Comparison of ENCODE assay signal across 27 mouse cellular contexts in the genomic region with DNA sequence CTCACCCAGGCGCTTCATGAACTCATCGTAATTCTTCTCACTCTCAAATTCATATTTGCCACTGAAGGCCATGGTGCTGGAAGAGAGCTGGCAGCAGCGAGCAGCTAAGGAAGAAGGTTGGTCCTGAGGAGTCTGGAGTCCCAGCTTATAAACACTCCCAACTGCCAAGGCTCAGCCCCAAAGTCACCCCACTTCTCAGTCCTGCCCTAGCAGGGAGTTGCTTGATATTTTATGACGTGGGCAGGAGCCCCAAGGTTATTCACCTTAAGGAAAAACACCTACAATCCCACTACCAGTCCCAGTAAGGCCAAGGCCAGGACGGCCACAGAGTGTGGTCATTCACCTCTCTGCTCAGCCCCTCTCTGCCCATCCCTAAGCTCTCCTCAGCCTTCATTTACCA. TPM values are rescaled to one million over a fixed set of nuclear protein-coding genes. Genes with fewer than 3 reads are reported as not detected.
DNase-seq lines count a peak whose midpoint lies in the region; ATAC-seq lines count a peak whose summit lies in the region.
"Had no signal": no experiment of that assay in that cellular context is flagged by ENCODE, and none has a peak within 500 bp of the region (broad histone marks: within the 10 kb centered on the region; RNA-seq: fewer than 3 reads in every experiment).

Gene Fabp6, minus strand, starts transcription at position 101 of the 400 bp plus-strand sequence.

- H3K4me1 ChIP-seq in heart, embryonic 16.5 days (ENCODE audit: control insufficient read depth, insufficient read depth, low read length) = no peaks in the 10 kb centered on the region
- H3K4me1 ChIP-seq in midbrain, embryonic 11.5 days (ENCODE audit: control insufficient read depth, insufficient read depth, low read length) = no peaks in the 10 kb centered on the region
- H3K4me1 ChIP-seq in midbrain, embryonic 10.5 days = no peaks in the 10 kb centered on the region
- H3K4me1 ChIP-seq: embryonic facial prominence, embryonic 10.5 days; embryonic facial prominence, embryonic 12.5 days; forebrain, embryonic 13.5 days; forebrain, embryonic 15.5 days had no signal

- 87% methylated on average over 5 of the region's 5 CpGs for WGBS in heart, embryonic 16.5 days
- 83% methylated on average over 5 of the region's 5 CpGs for WGBS in midbrain, embryonic 11.5 days
- 89% methylated on average over 5 of the region's 5 CpGs for WGBS in midbrain, embryonic 10.5 days

- no peak for ATAC-seq in heart, embryonic 16.5 days (replicated peaks; ENCODE audit: extremely low read depth, insufficient read depth, low FRiP score)
- no peak for ATAC-seq in midbrain, embryonic 11.5 days (ENCODE audit: low FRiP score)
- ATAC-seq: activated CD4-positive, CD25-positive, alpha-beta regulatory T cell, adult 4 months; CD4-positive, CD25-positive, alpha-beta regulatory T cell, adult 4 months; forebrain, embryonic 13.5 days; forebrain, embryonic 15.5 days; Patski had no signal

- no peaks in the 10 kb centered on the region for H3K9me3 ChIP-seq in heart, embryonic 16.5 days (replicated peaks; ENCODE audit: control insufficient read depth, low read length)
- H3K9me3 ChIP-seq in midbrain, embryonic 11.5 days (ENCODE audit: control insufficient read depth, low read length) = no peaks in the 10 kb centered on the region
- H3K9me3 ChIP-seq in midbrain, embryonic 10.5 days (replicated peaks) = no peaks in the 10 kb centered on the region
- H3K9me3 ChIP-seq: embryonic facial prominence, embryonic 10.5 days; embryonic facial prominence, embryonic 12.5 days; forebrain, embryonic 13.5 days; forebrain, embryonic 15.5 days; G1E had no signal

- H3K27ac ChIP-seq in heart, embryonic 16.5 days (ENCODE audit: low read length) = no peak within 1 kb of the TSS
- no peak within 1 kb of the TSS for H3K27ac ChIP-seq in midbrain, embryonic 11.5 days (ENCODE audit: low read depth, low read length)
- H3K27ac ChIP-seq in midbrain, embryonic 10.5 days (replicated peaks) = no peak within 1 kb of the TSS
- H3K27ac ChIP-seq: embryonic facial prominence, embryonic 10.5 days; embryonic facial prominence, embryonic 12.5 days; forebrain, embryonic 13.5 days; forebrain, embryonic 15.5 days had no signal

- no peaks in the 10 kb centered on the region for H3K36me3 ChIP-seq in heart, embryonic 16.5 days (ENCODE audit: control insufficient read depth, insufficient read depth)
- no peaks in the 10 kb centered on the region for H3K36me3 ChIP-seq in midbrain, embryonic 11.5 days (ENCODE audit: control insufficient read depth, insufficient read depth, low read length)
- H3K36me3 ChIP-seq in midbrain, embryonic 10.5 days = no peaks in the 10 kb centered on the region
- H3K36me3 ChIP-seq: embryonic facial prominence, embryonic 10.5 days; embryonic facial prominence, embryonic 12.5 days; forebrain, embryonic 15.5 days; G1E had no signal

- H3K9ac ChIP-seq in heart, embryonic 16.5 days (ENCODE audit: low read length) = no peak within 1 kb of the TSS
- H3K9ac ChIP-seq in midbrain, embryonic 11.5 days (ENCODE audit: low read length) = no peak within 1 kb of the TSS
- H3K9ac ChIP-seq: embryonic facial prominence, embryonic 12.5 days; forebrain, embryonic 13.5 days; forebrain, embryonic 15.5 days had no signal

- H3K27me3 ChIP-seq in heart, embryonic 16.5 days (ENCODE audit: control insufficient read depth, insufficient read depth, low read length) = no peaks in the 10 kb centered on the region
- no peaks in the 10 kb centered on the region for H3K27me3 ChIP-seq in midbrain, embryonic 11.5 days (ENCODE audit: control insufficient read depth, insufficient read depth, low read length)
- no peaks in the 10 kb centered on the region for H3K27me3 ChIP-seq in midbrain, embryonic 10.5 days (ENCODE audit: low read depth, poor library complexity, severe bottlenecking)
- H3K27me3 ChIP-seq: CH12.LX; embryonic facial prominence, embryonic 12.5 days; forebrain, embryonic 13.5 days; forebrain, embryonic 15.5 days; Patski had no signal

- H3K4me2 ChIP-seq in heart, embryonic 16.5 days (ENCODE audit: low read depth, low read length) = no peak within 1 kb of the TSS
- H3K4me2 ChIP-seq in midbrain, embryonic 11.5 days = no peak within 1 kb of the TSS
- H3K4me2 ChIP-seq: embryonic facial prominence, embryonic 12.5 days; forebrain, embryonic 13.5 days; forebrain, embryonic 15.5 days had no signal

- H3K4me3 ChIP-seq in heart, embryonic 16.5 days (ENCODE audit: low read length) = no peak within 1 kb of the TSS
- H3K4me3 ChIP-seq in midbrain, embryonic 11.5 days (ENCODE audit: low read depth, low read length) = no peak within 1 kb of the TSS
- no peak within 1 kb of the TSS for H3K4me3 ChIP-seq in midbrain, embryonic 10.5 days
- H3K4me3 ChIP-seq: embryonic facial prominence, embryonic 10.5 days; embryonic facial prominence, embryonic 12.5 days; forebrain, embryonic 13.5 days; forebrain, embryonic 15.5 days had no signal

- no peak for DNase-seq in heart, adult 9 months (ENCODE audit: low spot score in 2 of 2)
- peak; percentile 60 for DNase-seq in midbrain, embryonic 11.5 days (ENCODE audit: low spot score, missing footprints)
- no peak for DNase-seq in midbrain, embryonic 10.5 days (ENCODE audit: low spot score)
- no peak for DNase-seq in thymus, postnatal 0 days (ENCODE audit: low spot score)
- DNase-seq in thymus, postnatal 14 days = no peak
- DNase-seq: adrenal gland, adult 8-10 months; adrenal gland, postnatal 14 days; adrenal gland, postnatal 36 days; B cell, adult 2 months; cerebellum, adult 11-12 months; cerebellum, adult 2 months; cerebellum, adult 9-10 months; cerebellum, postnatal 10 days; cerebellum, postnatal 25 days had no signal

RNA-seq across cellular contexts. Expression of gene Fabp6, which starts in this region (rescaled TPM):
- 18.3 TPM in 1 of 2 replicates, not detected in the other for polyA plus RNA-seq in heart, embryonic 16.5 days (2015; fragmentation: Nextera tagmentation; extraction: Ambion mirVana)
- not detected in 2 replicates for polyA plus RNA-seq in midbrain, embryonic 11.5 days (2014; fragmentation: Nextera tagmentation; extraction: Ambion mirVana)
- not detected in 2 replicates for polyA plus RNA-seq in midbrain, embryonic 10.5 days (2016; fragmentation: Nextera tagmentation; extraction: Ambion mirVana)
- 8.4 and 11.8 TPM in 2 replicates for polyA plus RNA-seq in thymus, postnatal 0 days (2015; fragmentation: Nextera tagmentation; extraction: Ambion mirVana)
- polyA plus RNA-seq: activated CD4-positive, CD25-positive, alpha-beta regulatory T cell, adult 4 months; CD4-positive, CD25-positive, alpha-beta regulatory T cell, adult 4 months; cerebellum, adult 2 months; cortical plate, adult 2 months; embryonic facial prominence, embryonic 10.5 days; embryonic facial prominence, embryonic 12.5 days; embryonic facial prominence, embryonic 14.5 days; forebrain, embryonic 11.5 days; forebrain, embryonic 13.5 days; forebrain, embryonic 15.5 days; G1E had no signal

Comparison
In these comparisons a context has a peak if more than half of its experiments do, and no peak if none do; other contexts are left out.
1. Peak in DNase-seq in midbrain, embryonic 11.5 days; RNA of the gene not detected or under 1 TPM.